Mouse (Mus musculus) heart, adult 11 months (tissue): Measurements from ENCODE around the gene Slc9a4.

Experiments used
- DNase-seq: peaks from one replicate; pipeline ENCODE4 v3.0.0; 2022

Gene Slc9a4

DNA sequence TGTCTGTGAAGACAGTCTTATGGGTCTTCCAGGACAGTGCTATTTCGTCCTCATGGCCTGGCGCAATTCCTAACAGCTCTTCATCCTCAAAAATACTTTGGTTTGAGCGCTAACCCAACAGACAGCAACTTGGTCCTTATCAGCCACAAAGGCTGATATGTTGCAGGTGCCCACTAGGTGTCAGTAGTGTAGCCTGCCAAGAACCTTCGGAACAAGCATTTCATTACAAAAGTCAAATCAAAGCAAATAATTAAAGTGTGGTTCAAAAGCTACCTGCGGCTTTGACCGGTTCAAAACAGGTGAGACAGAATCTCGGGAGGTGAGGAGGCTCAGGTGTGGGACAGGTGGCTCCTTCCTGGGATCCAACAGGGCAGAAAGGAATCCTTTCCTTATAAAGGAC lies at the start of gene Slc9a4:
Gene Slc9a4 (plus strand): TSS at position 298 of the 400 bp plus-strand sequence.
- peak; percentile 73 for DNase-seq

DNA sequence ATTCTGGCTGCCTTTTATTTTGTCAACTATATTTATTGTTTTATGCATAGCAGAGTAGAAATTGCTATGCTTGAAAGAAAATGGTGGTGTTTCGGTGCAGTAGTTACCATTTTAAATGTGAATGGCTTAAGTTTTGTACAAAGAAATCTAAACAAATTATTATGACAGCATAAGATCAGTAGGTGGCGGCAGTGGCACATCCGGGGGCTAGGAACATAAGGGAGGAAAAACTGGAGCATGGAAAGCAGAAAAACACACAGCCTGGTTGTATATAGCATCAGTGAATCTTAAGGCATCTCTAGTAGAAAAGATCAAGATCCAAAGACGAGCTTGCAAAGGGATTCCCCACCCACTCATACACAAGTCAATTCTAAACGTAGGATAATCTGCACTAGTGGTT lies 42.3 kb upstream of the Slc9a4 start:
- DNase-seq: no peak

DNA sequence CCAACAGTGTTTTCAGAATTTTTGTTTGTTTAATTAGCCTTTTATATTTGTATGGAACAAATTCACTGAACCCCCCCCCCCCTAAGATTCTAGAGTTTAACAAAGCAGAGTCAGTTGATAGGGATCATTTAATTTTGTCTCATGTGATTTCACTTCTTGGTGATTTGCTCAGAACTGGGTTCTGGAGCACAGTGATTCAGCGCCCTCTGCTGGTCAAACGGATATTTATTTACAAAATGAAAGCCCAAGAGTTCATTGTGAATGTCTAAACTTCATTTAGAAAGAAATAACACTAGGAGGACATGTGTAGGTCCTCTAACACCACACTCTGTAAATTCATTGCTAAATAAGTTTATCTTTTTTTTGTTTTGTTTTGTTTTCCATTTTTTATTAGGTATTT lies 35.2 kb upstream of the Slc9a4 start:
- no peak for DNase-seq

DNA sequence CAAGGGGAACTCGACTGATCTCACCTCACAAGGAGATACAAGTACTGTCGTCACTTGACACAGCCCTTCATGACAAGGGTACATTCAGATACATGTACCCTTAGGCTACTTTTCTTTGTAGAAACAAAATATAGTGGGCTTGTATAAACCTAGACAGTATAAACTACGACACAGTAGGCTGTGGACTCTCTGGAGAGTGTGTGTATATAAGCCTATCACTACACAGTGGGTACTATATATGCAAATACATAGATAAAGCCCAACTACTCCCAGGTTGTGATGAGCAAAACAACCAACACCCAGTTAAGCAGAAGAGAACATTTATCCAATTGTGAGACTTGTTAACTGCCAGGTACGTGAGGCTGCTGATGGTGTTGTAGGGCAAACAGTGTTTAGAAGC lies 33.2 kb upstream of the Slc9a4 start:
- DNase-seq: no peak

- DNase-seq: no peak
These were observed 32.8 kb upstream of the Slc9a4 start for GRCm38 (mm10) chr1:40547064-40547572.

DNA sequence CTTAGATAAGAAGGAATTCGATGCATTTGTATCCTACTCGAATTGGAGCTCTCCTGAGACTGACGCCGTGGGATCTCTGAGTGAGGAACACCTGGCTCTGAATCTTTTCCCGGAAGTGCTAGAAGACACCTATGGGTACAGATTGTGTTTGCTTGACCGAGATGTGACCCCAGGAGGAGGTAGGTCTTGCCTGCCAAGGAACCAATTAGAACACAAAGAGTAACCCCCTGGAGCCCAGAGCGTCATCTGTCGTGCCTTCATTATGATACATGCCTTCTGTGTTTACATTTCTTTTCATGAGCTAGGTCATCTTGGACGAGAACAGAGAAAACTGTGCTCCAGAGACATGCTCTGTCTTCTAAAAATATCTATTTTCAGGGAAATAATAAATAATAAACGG lies 32.1 kb upstream of the Slc9a4 start:
- DNase-seq: no peak

DNA sequence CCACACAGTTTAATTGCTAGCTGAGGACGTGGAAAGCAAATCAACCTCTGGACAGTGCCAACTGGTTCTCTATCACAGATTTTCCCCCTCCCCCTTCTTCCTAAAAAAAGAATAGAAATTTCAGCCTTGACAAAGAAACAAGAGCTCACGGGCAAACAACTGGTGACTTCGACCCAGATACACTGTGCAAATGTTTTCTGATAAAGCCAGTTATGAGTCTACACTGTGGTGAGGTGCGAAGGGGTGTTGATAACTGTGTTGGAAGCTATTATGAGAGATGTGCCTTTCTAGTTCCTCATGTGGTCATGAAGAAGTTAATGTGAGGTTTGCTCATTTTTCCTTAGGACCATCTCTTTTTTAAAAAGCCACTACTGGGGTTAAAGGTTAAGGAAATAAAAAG lies 10.5 kb upstream of the Slc9a4 start:
- DNase-seq: no peak

DNA sequence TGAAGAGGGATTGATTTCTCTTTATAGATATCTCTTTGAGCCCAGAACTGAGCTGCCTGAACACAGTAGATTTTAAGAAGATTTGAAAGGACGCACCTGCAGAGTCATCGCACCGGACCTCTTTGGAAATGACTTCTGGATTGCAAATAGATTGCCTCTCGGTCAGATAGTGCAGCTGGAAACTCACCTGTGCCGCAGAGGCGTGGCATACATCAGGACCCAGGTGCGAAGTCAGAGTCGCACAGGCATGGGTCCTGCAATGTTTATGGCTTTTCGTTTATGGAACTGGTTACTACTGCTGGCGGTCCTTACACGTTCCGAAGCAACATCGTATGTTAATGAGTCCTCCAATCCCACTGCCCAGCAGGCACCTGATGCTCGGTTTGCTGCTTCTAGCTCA lies 388 bp downstream of the Slc9a4 start:
- DNase-seq: peak; percentile 73

- peak; percentile 90 for DNase-seq
These were observed 6.9 kb downstream of the Slc9a4 start for GRCm38 (mm10) chr1:40586776-40587175.

- no peak for DNase-seq
These were observed 11.1 kb downstream of the Slc9a4 start for GRCm38 (mm10) chr1:40590931-40591330.

GRCm38 (mm10) chr1:40597822-40598221 lies 17.9 kb downstream of the Slc9a4 start:
- DNase-seq: peak; percentile 79

GRCm38 (mm10) chr1:40599661-40600060 lies 19.8 kb downstream of the Slc9a4 start:
- DNase-seq: peak; percentile 90

GRCm38 (mm10) chr1:40600394-40601327 lies 20.8 kb downstream of the Slc9a4 start:
- peak; percentile 94 for DNase-seq

- DNase-seq: peak; percentile 80
These were observed 21.6 kb downstream of the Slc9a4 start for GRCm38 (mm10) chr1:40601461-40601860.

- DNase-seq: peak; percentile 25
These were observed 33.3 kb downstream of the Slc9a4 start for GRCm38 (mm10) chr1:40613219-40613618.

DNA sequence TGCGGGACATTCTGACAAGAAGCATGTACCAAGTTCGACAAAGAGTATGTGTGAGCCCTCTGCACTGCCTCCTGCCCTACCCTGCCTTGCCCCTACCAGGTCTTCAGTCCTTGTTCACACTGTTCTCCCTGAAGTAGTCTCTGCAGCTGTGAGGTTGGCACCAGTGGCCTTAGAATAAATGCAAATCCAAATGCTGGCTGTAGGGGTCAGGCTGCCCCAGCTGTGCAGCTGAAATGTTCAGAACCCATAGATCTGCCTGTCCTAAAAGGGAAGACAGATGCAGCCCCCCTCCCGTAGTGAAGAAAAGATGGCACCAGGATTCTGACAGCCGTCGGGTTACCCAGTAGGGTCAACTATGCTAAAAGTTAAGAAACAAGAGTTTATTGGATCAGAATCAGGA lies 39.2 kb downstream of the Slc9a4 start:
- peak; percentile 87 for DNase-seq

DNA sequence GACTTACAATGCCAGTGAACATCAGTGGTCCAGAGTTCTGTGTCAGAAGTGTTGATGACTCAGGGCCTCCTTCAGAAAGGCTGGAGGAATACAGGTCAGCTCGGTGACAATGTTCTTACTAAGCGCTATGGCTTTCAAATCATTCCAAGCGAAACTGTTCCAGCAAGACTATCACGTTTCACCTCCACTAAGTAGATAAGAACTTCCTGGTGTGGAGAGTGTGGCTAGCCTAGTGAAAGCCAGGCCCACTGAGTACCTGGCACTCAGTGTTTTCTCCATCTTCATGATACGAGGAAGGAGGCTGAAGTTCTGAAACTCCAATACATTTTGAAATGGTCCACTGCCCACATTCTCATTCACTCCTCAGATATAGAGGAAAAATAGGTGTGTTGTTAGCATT lies 40.0 kb downstream of the Slc9a4 start:
- DNase-seq: peak; percentile 15

DNA sequence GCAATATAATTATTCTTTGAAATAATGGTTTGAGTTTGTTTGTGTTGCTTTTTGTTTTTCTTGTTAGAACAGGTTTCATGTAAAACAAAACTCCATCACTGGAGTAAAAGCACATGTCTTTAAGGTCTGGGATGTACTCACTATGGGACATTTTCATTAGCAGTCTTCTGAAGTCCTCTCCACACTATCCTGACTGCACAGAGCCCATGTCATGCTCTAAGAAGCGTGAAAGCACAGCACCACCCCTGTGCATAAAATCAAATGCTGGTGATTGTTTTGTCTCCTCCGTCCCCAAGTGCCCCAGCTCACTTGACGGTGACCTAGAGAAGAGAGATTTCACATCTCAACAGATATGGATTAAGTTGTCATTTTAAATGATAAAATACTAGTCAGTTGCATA lies 45.1 kb downstream of the Slc9a4 start:
- peak; percentile 14 for DNase-seq

DNA sequence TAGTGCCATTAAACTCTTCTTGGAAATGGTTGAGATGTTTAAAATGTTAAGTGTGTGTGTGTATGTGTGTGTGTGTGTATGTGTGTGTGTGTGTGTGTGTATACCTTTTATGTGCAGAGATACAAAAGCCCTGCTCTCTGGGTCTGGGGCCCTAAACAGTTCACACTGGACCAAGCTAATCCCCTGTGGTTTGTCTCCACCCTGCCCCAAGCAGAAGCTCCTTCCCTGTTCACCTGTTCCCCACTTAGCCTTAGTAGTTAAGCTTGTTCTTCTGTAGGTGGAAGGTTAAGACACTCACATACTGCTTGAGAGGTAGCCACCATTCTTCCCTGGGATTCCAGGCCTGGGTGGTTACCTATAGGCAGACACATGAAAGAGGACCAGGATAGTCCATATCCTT lies 47.1 kb downstream of the Slc9a4 start:
- DNase-seq: peak; percentile 64

DNA sequence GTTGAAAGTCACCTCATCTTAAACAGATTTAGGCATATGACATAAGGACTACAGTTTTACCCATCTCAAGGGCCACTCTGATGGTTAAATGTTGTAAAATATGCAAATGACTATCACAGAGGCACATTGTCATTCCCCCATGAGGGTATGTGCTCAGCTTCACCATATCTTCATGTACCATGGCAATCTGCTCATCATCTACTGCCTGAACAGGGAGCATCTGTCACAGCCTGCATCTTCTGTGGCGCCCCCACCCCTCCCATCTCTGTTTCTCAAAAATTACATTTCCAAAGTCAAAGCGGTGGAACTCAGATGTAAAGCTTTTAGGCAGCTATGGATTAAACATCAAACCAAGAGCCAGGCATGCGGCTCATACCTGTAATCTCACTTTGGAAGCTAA lies 48.6 kb downstream of the Slc9a4 start:
- no peak for DNase-seq

DNA sequence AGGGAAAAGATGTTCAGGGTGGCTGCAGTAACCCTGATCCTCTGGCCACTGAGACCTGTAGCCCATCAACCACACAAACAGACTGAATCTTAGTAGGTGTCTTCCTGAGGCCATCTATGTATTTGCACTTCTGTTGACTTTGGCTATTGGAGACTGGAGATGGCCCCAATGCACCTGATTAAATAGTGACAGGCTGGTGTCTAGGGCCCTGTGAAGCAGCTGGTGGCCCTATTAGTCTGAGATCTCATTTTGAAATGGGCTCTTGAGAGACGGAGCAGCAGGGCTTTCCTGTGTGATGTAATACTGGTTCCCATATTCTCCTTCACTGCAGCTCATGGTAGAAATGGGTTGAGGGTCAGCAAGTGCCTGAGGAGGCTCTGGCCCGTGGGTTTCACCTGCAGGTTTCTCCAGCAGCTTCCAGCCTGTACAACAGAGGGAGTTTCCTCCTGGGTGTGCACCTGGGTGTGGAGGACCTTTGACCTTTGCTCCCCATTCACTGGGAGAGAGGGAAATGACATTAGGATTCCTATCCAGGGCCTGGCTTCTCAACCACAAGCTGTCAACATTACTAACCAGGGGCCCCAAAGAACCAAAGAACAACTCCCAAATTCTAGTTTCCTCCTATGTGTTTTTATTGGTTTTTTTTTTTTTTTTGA lies 52.7 kb downstream of the Slc9a4 start:
- peak; percentile 83 for DNase-seq

DNA sequence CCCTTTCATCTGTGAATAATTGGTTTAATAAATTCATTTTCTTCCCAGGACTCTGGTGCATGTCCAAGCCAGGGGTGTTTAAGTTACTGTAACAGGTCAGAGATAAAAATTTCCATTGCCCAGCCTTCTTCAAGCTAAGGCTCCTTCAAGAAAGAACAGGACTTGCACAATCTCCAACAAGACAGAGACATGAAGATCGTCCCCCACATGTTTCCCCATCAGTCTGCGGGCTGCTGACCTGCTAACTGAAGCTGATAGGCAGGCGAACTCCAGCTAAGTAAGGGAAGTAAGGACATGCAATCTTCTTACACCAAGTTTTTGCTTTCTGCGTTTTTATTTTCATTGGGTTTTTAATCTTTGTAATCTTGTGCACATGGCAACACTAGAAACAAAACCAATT lies 54.7 kb downstream of the Slc9a4 start:
- peak; percentile 21 for DNase-seq

GRCm38 (mm10) chr1:40648234-40648633 lies 68.4 kb downstream of the Slc9a4 start:
- no peak for DNase-seq
